Mouse (Mus musculus): Measurements from ENCODE around the gene Rpl34.

GRCm38 (mm10) chr3:130697622-130698021 is 32.6 kb downstream of the Rpl34 start:
- TF ChIP-seq CTCF (IDR thresholded peaks at IDR 0.05; ENCODE audit: low read depth, low read length) (no peak), TAL1 (conservative IDR thresholded peaks at IDR 0.05; ENCODE audit: low read depth, low read length) (no peak)

Data from G1E (cell line).